Mouse (Mus musculus) midbrain, embryonic 15.5 days (tissue): ENCODE measurements around the gene Lmo7. TPM values are rescaled to one million over a fixed set of nuclear protein-coding genes. Genes with fewer than 3 reads are reported as not detected.

Experiments used
- ATAC-seq: fragments of 200-750 bp; cut with Nextera tagmentation; replicated peaks from 2 replicates; pipeline ENCODE4 v1.8.0; 2017; ENCODE audit warnings: moderate TSS enrichment
- H3K27ac ChIP-seq: fragments of 300-500 bp; sonication (generic); 2 replicates; pipeline ENCODE4 v1.5.1; 2015; ENCODE audit warnings: mild to moderate bottlenecking, inconsistent platforms
- H3K27me3 ChIP-seq: fragments of 300-500 bp; sonication (generic); replicated peaks from 2 replicates; pipeline ENCODE4 v1.6.1; 2015; ENCODE audit warnings: inconsistent platforms
- H3K36me3 ChIP-seq: fragments of 300-500 bp; sonication (generic); replicated peaks from 2 replicates; pipeline ENCODE4 v1.6.1; 2015; ENCODE audit warnings: inconsistent platforms
- H3K4me1 ChIP-seq: fragments of 300-500 bp; sonication (generic); 2 replicates; pipeline ENCODE4 v1.6.1; 2015; ENCODE audit warnings: inconsistent platforms
- H3K4me2 ChIP-seq: fragments of 300-500 bp; sonication (generic); 2 replicates; pipeline ENCODE4 v1.6.1; 2015; ENCODE audit warnings: inconsistent platforms, mild to moderate bottlenecking, moderate library complexity
- H3K4me3 ChIP-seq: fragments of 300-500 bp; sonication (generic); 2 replicates; pipeline ENCODE4 v1.5.1; 2015; ENCODE audit warnings: mild to moderate bottlenecking, inconsistent platforms
- H3K9ac ChIP-seq: fragments of 300-500 bp; sonication (generic); 2 replicates; pipeline ENCODE4 v1.6.1; 2015; ENCODE audit warnings: mild to moderate bottlenecking, inconsistent platforms
- H3K9me3 ChIP-seq: fragments of 300-500 bp; sonication (generic); 2 replicates; pipeline ENCODE4 v1.6.1; 2016; ENCODE audit warnings: inconsistent platforms
- WGBS: fragments of 180-500 bp; shearing (Covaris S2); methylation state at CpG from one replicate; pipeline ENCODE4 v1.1.7; 2015; ENCODE audit warnings: mixed read lengths; 5-methylcytosine and 5-hydroxymethylcytosine counted together
- polyA plus RNA-seq: library from polyadenylated mRNA; unstranded; fragments of >200 nt; fragmentation: Nextera tagmentation; extraction: Ambion mirVana; gene quantifications from 2 replicates; pipeline ENCODE4 v1.2.1, GENCODE M21; 2015

Lmo7 gene
- polyA plus RNA-seq, 1 experiment from 2014 or later, result 2.3 TPM

DNA sequence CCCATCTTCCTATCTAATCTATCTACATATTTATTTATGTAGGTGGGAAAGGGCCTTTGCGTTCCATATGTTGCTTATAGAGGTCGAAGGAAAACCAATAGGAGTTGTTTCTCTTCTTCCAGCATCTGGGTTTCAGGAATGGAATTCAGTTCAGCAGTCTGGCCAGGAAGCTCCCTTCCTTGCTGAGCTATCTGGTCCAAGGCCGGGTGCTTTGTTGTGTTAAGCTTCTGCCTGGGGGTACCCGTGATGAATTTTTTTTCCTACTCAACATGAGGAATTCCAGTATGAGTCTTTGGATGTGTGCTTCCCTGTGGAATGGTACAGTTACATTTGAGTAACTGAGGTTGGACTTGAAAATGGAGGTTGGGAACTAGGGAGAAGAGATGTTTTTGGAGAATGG is 139.9 kb downstream of the Lmo7 start:
- WGBS, result 81% methylated on average over 4 of the region's 4 CpGs
- Histone ChIP-seq H3K4me3 (no peak overlapping the region), H3K27me3 (no peaks in the 10 kb centered on the region), H3K27ac (no peak overlapping the region), H3K9me3 (no peaks in the 10 kb centered on the region), H3K36me3 (no peaks in the 10 kb centered on the region), H3K4me1 (no peaks in the 10 kb centered on the region), H3K4me2 (no peak overlapping the region), H3K9ac (no peak overlapping the region)
- no peak for ATAC-seq

DNA sequence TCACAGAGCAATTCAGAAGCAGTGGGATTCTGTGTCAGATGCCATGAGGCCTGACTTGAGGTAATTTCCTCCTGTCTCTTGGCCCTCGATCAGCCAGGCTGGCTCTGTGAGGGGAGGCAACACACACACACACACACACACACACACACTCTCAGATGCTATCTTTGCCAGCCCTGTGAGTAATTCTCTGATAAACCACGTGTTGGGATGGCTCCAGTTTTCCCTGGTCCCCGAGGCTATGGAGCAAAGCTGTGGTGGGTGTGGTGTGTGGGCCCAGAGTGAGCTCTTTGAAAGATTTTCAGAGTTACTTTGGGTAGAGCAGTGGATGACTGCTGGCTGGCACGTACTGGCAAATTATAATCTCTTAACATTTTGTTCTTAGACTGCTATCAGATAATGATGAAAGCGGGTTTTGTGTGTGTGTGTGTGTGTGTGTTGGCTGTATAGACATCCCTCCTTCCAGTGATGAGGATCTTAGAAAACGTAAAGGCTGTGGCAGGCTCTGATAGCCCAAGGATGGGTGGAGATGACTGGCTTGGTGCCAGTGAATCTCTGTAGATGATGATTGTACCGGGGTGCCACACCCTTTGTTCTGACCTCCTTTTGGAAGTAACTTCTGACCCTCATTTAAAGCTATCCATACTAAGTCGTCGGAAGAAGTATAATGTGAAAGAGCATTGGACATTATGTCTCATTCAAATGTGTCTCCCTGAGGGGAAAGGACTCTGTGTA is 140.6 kb downstream of the Lmo7 start:
- H3K27me3 ChIP-seq, result no peaks in the 10 kb centered on the region
- no peak for ATAC-seq
- no peak overlapping the region for H3K9ac ChIP-seq
- H3K4me1 ChIP-seq, result no peaks in the 10 kb centered on the region
- no peak overlapping the region for H3K4me2 ChIP-seq
- 78% methylated on average over 9 of the region's 9 CpGs for WGBS
- no peak overlapping the region for H3K4me3 ChIP-seq
- no peaks in the 10 kb centered on the region for H3K9me3 ChIP-seq
- H3K36me3 ChIP-seq, result no peaks in the 10 kb centered on the region
- H3K27ac ChIP-seq, result no peak overlapping the region

DNA sequence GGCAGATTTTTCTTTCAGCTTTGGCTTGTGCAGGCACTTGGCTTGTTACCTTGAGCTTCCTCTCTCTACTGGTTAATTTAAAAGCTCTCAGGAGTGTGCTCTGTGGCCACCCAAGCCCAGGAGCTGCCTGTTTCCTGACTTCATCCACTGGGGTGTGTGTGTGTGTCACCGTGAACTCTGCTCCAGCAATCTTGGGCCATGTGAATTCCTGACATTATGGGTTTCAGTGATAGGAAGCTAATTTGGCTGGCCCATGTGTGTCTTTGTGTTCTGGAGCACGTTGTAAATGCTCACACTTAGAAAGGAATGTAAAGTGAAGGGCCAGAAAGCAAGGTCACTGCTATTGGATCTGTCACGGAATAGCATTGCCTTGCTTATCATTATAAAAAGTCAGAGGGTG is 143.1 kb downstream of the Lmo7 start:
- H3K27ac ChIP-seq, result no peak overlapping the region
- no peak overlapping the region for H3K9ac ChIP-seq
- H3K27me3 ChIP-seq, result no peaks in the 10 kb centered on the region
- H3K36me3 ChIP-seq, result no peaks in the 10 kb centered on the region
- no peak overlapping the region for H3K4me3 ChIP-seq
- WGBS, result 83% methylated on average over 3 of the region's 3 CpGs
- H3K4me1 ChIP-seq, result no peaks in the 10 kb centered on the region
- no peaks in the 10 kb centered on the region for H3K9me3 ChIP-seq
- no peak overlapping the region for H3K4me2 ChIP-seq
- ATAC-seq, result no peak

DNA sequence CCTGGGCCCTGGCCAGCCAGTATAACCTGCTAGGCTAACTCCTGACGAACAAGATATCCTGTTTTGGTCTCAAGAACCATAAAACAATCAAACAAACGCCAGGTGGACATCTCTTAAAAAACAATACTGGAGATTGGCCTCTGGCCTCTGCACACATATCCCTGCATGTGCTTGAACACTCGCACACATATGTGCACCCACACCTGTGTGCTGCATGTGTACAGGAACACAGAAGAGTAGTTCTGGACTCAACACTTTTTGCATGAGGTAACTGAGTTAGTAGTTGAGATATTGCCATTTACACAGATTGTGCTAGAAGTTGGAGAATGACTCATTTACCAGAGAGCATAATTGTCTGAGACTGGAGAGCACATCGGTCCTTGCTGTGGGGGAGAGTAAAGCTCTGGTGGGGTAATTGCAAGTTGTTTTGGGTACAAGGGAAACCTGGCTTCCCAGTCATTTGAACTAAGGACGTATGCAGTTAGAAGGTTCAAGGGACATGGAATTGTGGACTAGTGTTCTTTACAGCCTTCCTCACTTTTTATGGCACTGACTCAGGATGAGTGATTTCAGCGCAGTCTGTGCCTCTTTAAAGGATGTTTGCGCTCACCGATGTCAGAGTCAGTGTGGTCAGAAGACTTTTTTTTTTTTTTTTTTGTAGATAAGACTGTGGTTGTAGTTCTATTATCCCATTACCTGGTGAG is 148.7 kb downstream of the Lmo7 start:
- H3K4me2 ChIP-seq, result no peak overlapping the region
- no peak for ATAC-seq
- no peak overlapping the region for H3K27ac ChIP-seq
- no peaks in the 10 kb centered on the region for H3K9me3 ChIP-seq
- no peak overlapping the region for H3K4me3 ChIP-seq
- 82% methylated on average over 8 of the region's 8 CpGs for WGBS
- no peak overlapping the region for H3K9ac ChIP-seq
- H3K4me1 ChIP-seq, result no peaks in the 10 kb centered on the region
- H3K27me3 ChIP-seq, result no peaks in the 10 kb centered on the region
- no peaks in the 10 kb centered on the region for H3K36me3 ChIP-seq

DNA sequence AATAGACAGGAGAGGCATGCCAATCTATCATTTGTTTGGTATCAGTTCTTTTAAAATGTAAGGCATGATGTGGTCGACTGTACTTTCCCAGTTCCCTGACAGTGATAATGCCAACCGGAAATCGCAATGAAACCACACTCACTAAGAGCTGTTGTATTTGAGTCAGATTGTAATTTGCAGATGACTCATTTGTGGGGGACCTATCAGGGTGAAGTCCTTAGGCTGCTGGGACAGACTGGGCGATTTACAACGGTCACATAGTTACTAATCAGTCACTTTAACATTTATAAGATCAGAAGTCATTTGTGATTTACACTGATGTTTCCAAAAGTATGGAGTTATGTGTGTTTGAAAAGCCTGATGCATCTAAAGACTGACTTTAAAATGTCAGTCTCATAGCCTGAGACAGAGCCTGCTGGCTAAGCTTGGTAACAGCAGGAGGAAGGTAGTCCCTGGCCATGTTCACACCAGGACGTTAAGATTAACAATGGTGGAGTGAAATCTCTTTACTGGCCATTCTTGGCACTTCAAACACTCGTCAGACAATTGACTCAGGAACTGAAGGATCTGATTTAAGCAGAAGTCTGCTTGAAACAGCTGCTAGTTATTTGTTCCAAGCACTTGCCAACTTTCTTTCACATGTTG is 149.4 kb downstream of the Lmo7 start:
- Histone ChIP-seq H3K9me3 (no peaks in the 10 kb centered on the region), H3K9ac (no peak overlapping the region), H3K4me3 (no peak overlapping the region), H3K27me3 (no peaks in the 10 kb centered on the region), H3K4me2 (no peak overlapping the region), H3K27ac (no peak overlapping the region), H3K36me3 (no peaks in the 10 kb centered on the region), H3K4me1 (no peaks in the 10 kb centered on the region)
- ATAC-seq, result no peak
- WGBS, result 45% methylated on average over 7 of the region's 7 CpGs

DNA sequence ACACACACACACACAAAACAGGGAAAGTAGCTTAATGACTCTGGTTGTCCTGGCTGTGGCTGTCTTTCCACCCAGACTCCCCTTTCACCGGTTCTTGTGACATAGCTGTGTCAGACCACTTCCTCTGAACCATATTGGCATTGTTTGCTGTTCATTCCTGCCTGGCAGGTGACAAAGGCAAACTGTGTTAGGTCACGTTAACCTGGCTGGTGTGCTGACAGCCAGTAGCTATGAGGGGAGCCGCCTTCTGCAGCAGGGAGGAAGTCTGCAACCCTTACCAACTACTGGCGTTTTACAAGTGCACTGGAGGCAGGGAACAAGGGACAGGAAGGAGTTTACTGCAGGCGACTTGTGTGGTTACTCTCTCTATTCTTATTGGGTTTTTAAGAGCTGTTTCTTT is 153.2 kb downstream of the Lmo7 start:
- 51% methylated on average over 5 of the region's 5 CpGs for WGBS
- Histone ChIP-seq H3K9ac (no peak overlapping the region), H3K27ac (no peak overlapping the region), H3K4me1 (no peaks in the 10 kb centered on the region), H3K4me2 (no peak overlapping the region), H3K4me3 (no peak overlapping the region), H3K36me3 (no peaks in the 10 kb centered on the region), H3K27me3 (no peaks in the 10 kb centered on the region), H3K9me3 (no peaks in the 10 kb centered on the region)
- ATAC-seq, result no peak

DNA sequence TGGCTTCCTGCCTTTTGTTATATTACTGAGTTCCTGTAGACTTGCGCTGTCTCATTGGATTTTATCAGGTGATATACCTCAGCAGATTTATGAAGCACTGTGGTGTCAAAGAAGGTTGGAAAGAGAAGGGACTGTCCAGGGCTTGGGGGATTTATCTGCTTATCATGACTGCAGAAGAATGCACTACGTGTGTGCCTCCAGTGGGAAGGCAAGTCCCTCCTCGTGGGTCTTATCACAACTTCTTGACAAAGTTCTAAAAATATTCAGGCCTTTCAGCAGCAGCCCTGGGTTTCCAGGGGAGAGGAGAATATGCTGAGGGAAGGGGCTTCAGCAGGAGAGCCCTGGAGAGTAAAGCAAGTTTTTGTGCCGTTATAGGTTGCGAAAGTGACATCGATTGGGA is 154.0 kb downstream of the Lmo7 start:
- Histone ChIP-seq H3K36me3 (no peaks in the 10 kb centered on the region), H3K4me3 (no peak overlapping the region), H3K9me3 (no peaks in the 10 kb centered on the region), H3K27me3 (no peaks in the 10 kb centered on the region), H3K4me1 (no peaks in the 10 kb centered on the region), H3K4me2 (no peak overlapping the region), H3K9ac (no peak overlapping the region), H3K27ac (no peak overlapping the region)
- no peak for ATAC-seq
- WGBS, result 91% methylated on average over 6 of the region's 6 CpGs

DNA sequence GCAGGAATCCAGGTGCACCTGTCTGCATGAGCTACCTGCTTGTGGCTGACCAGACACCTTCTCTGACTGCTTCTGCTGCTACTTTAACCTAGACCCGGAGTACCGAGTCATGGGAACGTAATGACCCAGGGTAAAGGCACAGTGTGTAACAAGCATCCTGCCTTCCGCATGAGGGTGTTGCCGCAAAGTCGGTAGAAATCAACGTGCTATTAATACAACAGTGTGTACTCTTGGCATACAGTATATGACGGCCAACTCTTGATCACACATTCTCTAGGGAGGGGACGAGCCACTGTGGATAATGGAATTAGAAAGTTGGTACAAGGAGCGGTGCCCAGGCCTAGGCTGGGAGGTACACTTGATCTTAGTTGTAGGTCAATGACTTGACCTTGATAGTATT is 156.6 kb downstream of the Lmo7 start:
- Histone ChIP-seq H3K4me3 (no peak overlapping the region), H3K9ac (no peak overlapping the region), H3K27me3 (no peaks in the 10 kb centered on the region), H3K36me3 (no peaks in the 10 kb centered on the region), H3K4me2 (no peak overlapping the region), H3K9me3 (no peaks in the 10 kb centered on the region), H3K27ac (no peak overlapping the region), H3K4me1 (no peaks in the 10 kb centered on the region)
- WGBS, result 97% methylated on average over 10 of the region's 10 CpGs
- no peak for ATAC-seq

DNA sequence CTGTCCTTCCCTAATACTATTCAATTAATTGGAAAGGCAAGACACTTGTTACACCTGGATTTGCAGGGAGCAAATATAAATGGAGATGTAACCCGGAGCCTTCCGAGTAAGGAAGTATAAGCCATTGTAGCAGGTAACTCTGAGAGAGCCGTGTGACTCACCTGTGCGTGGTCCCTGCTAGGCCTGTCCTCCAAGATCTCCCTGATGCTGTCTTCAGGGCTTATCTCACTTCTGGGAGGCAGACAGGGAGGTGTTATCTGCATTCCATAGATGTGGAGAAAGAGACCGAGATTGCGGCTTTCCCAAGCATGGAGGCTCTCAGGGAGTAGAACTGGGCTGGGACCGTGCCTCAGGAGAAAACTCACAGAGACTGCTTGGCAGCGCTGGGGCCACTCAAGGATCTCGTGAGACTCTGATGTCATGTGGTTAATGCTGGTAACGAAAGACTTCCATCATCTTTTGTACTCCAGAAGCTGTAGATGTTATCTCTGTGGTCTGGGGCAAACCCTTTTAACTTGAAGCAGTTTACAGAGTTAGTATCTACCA is 162.2 kb downstream of the Lmo7 start:
- no peak overlapping the region for H3K9ac ChIP-seq
- ATAC-seq, result no peak
- H3K27me3 ChIP-seq, result no peaks in the 10 kb centered on the region
- H3K4me3 ChIP-seq, result no peak overlapping the region
- H3K4me1 ChIP-seq, result no peaks in the 10 kb centered on the region
- no peaks in the 10 kb centered on the region for H3K36me3 ChIP-seq
- no peaks in the 10 kb centered on the region for H3K9me3 ChIP-seq
- no peak overlapping the region for H3K4me2 ChIP-seq
- H3K27ac ChIP-seq, result no peak overlapping the region
- 89% methylated on average over 10 of the region's 10 CpGs for WGBS

DNA sequence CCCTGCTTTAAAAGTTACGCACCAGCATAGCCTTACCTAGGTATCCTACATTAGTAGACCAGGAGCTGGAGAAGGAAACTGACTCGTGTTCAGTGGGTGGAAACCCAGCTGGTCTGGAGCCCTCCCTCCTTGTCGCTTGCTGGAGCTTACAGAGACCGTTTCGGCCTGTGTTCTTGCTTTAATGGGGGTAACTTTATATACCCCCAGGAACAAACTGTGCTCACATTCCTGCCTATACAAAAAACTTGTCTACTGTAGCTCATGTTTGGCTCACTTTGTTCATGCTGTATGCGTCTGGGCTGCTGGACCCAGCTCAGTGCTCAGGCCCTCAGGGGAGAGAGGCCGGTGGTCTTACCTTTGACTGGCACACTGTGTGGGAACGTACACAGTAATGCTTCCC is 162.7 kb downstream of the Lmo7 start:
- no peak for ATAC-seq
- no peaks in the 10 kb centered on the region for H3K36me3 ChIP-seq
- no peak overlapping the region for H3K4me2 ChIP-seq
- H3K4me3 ChIP-seq, result no peak overlapping the region
- no peaks in the 10 kb centered on the region for H3K4me1 ChIP-seq
- H3K9me3 ChIP-seq, result no peaks in the 10 kb centered on the region
- WGBS, result 88% methylated on average over 8 of the region's 8 CpGs
- no peak overlapping the region for H3K9ac ChIP-seq
- H3K27me3 ChIP-seq, result no peaks in the 10 kb centered on the region
- no peak overlapping the region for H3K27ac ChIP-seq

DNA sequence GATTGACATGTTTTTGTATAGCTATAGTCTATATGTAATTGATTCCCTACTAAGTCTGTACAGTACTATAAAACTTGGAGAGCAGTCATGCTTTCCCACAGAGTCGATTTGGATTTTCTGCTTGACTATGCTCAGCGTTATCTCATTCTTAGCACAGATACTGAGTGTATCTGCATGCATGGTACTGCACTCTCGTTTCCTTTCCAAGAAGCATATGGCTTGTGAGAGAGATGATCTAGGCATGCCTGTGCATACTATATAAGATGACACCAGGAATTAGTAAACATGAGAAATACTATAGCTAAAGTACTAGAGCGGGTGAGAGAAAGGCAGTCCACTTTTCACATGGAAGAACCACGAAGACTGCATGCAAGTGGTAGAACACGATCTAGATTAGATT is 163.5 kb downstream of the Lmo7 start:
- Histone ChIP-seq H3K4me1 (no peaks in the 10 kb centered on the region), H3K9ac (no peak overlapping the region), H3K9me3 (no peaks in the 10 kb centered on the region), H3K27ac (no peak overlapping the region), H3K4me3 (no peak overlapping the region), H3K36me3 (no peaks in the 10 kb centered on the region), H3K27me3 (no peaks in the 10 kb centered on the region), H3K4me2 (no peak overlapping the region)
- no peak for ATAC-seq
- 89% methylated on average over 6 of the region's 6 CpGs for WGBS

DNA sequence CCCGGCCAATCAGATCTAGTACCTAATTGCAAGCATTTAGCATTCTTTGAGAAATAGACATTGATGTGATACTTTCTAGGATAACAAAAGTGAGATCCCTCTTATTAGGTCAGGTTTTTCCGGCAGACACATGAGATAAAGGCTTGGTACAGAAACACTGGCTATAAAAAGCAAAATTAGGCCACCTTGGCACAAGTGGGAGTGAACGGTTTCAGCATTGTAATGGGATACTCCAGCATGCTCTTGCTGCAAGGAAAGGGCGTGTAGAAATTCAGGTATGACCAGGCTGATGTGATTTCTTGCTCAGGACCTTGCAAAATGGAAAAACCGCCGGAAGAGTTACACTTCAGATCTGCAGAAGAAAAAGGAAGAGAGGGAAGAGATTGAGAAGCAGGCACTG is 168.5 kb downstream of the Lmo7 start:
- WGBS, result 88% methylated on average over 6 of the region's 6 CpGs
- Histone ChIP-seq H3K9ac (no peak overlapping the region), H3K36me3 (no peaks in the 10 kb centered on the region), H3K4me1 (no peaks in the 10 kb centered on the region), H3K4me3 (no peak overlapping the region), H3K27me3 (no peaks in the 10 kb centered on the region), H3K4me2 (no peak overlapping the region), H3K27ac (no peak overlapping the region), H3K9me3 (no peaks in the 10 kb centered on the region)
- ATAC-seq, result no peak
